Mouse (Mus musculus): ENCODE data around the gene Mark1. TPM values are rescaled to one million over a fixed set of nuclear protein-coding genes. Genes with fewer than 3 reads are reported as not detected.

Mark1 gene
- polyA plus RNA-seq, 1 experiment from 2014 or later, result 1.5 TPM

DNA sequence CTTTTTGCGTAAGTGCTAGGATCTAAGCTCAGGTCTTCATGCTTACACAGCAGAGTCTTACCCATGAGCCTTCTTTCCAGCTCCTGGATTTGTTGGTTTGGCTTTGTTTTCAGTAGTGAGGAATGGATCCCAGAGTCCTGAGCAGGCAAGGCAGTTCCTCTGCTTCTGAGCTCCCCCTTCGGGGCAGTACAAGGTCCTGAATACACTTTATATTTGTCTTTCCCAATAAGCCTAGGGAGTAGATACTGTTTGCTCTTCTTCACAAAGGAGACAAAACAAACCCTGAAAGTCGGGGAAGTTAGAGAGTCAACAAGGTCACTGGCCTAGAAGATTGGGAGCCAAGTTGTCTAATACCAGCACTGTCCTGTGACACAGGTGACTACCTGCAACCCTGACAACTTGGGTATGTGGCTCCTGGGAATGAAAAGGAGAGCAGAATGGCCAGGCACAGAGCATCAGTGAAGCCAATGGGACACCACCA lies 131.7 kb downstream of the Mark1 start:
- Histone ChIP-seq H3K36me3 (ENCODE audit: insufficient read depth, low read length) (no peaks in the 10 kb centered on the region), H3K9ac (replicated peaks; ENCODE audit: low read depth) (no peak overlapping the region), H3K4me2 (replicated peaks; ENCODE audit: low read depth, low read length) (no peak overlapping the region), H3K9me3 (ENCODE audit: low read length) (no peaks in the 10 kb centered on the region), H3K27me3 (replicated peaks; ENCODE audit: insufficient read depth, low read length) (no peaks in the 10 kb centered on the region), H3K4me3 (ENCODE audit: low read depth, low read length) (no peak overlapping the region), H3K27ac (ENCODE audit: low read length) (no peak overlapping the region), H3K4me1 (ENCODE audit: insufficient read depth, low read depth, low read length) (peaks cover 19% of the 10 kb centered on the region; the same call in 1 of the 2 replicates)
- TF ChIP-seq EP300 (IDR thresholded peaks at IDR 0.05) (no peak), CTCF (IDR thresholded peaks at IDR 0.05) (no peak)
- ATAC-seq (no peak), DNase-seq (ENCODE audit: low spot score) (no peak)
- 61% methylated on average over 3 of the region's 3 CpGs for WGBS

DNA sequence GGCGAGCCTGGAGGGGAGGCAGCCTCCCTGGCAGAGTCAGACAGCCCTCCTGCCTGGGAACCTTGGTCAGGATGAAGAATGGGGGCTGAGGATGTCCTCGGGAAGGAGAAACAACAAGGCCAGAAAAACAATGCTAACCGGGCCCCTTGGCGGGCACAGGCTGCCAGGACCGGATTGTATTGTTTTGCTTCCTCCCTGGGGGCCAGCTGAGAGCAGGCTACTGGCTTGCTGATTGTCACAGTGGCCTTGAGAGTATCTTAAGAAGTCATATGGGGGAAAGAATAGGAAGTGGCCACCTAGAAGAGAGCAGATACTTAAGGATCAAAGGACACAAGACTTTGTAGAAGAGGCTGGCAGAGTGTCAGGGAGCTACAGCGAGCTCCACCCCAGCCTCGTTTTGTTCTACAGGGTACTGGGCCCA lies 135.0 kb downstream of the Mark1 start:
- Histone ChIP-seq H3K4me1 (ENCODE audit: insufficient read depth, low read depth, low read length) (no peaks in the 10 kb centered on the region), H3K4me3 (ENCODE audit: low read depth, low read length) (no peak overlapping the region), H3K9me3 (ENCODE audit: low read length) (no peaks in the 10 kb centered on the region), H3K36me3 (ENCODE audit: insufficient read depth, low read length) (no peaks in the 10 kb centered on the region), H3K4me2 (replicated peaks; ENCODE audit: low read depth, low read length) (no peak overlapping the region), H3K27ac (ENCODE audit: low read length) (peak overlapping the region; percentile 76), H3K9ac (replicated peaks; ENCODE audit: low read depth) (no peak overlapping the region), H3K27me3 (replicated peaks; ENCODE audit: insufficient read depth, low read length) (no peaks in the 10 kb centered on the region)
- peak; percentile 45 for DNase-seq (ENCODE audit: low spot score)
- WGBS, result 30% methylated on average over 7 of the region's 7 CpGs
- no peak for TF ChIP-seq CTCF (IDR thresholded peaks at IDR 0.05)
- TF ChIP-seq EP300 (IDR thresholded peaks at IDR 0.05), result no peak
- ATAC-seq, result peak; percentile 76

DNA sequence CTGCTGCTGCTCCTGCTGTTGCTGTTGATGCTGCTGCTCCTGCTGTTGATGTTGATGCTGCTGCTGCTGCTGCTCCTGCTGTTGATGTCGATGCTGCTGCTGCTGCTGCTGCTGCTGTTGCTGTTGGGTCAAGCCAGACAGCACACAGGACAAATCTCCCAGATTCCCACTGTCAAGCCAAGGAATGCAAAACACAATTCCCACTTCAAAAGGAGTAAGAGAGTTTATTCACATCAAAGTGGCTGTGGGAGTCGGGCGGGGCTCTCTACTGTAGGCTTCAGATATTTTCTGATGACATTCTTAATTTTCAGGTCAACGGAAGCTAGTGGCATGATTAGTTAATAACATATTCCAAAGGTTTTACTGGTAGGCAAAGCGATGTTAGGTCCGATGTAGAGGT lies 136.7 kb downstream of the Mark1 start:
- no peaks in the 10 kb centered on the region for H3K9me3 ChIP-seq (ENCODE audit: low read length)
- no peaks in the 10 kb centered on the region for H3K36me3 ChIP-seq (ENCODE audit: insufficient read depth, low read length)
- DNase-seq (ENCODE audit: low spot score) (no peak), ATAC-seq (no peak)
- H3K27me3 ChIP-seq (replicated peaks; ENCODE audit: insufficient read depth, low read length), result no peaks in the 10 kb centered on the region
- no peak overlapping the region for H3K27ac ChIP-seq (ENCODE audit: low read length)
- 67% methylated on average over 6 of the region's 6 CpGs for WGBS
- no peak overlapping the region for H3K9ac ChIP-seq (replicated peaks; ENCODE audit: low read depth)
- H3K4me2 ChIP-seq (replicated peaks; ENCODE audit: low read depth, low read length), result no peak overlapping the region
- TF ChIP-seq EP300 (IDR thresholded peaks at IDR 0.05), result no peak
- TF ChIP-seq CTCF (IDR thresholded peaks at IDR 0.05), result no peak
- H3K4me1 ChIP-seq (ENCODE audit: insufficient read depth, low read depth, low read length), result no peaks in the 10 kb centered on the region
- H3K4me3 ChIP-seq (ENCODE audit: low read depth, low read length), result no peak overlapping the region

DNA sequence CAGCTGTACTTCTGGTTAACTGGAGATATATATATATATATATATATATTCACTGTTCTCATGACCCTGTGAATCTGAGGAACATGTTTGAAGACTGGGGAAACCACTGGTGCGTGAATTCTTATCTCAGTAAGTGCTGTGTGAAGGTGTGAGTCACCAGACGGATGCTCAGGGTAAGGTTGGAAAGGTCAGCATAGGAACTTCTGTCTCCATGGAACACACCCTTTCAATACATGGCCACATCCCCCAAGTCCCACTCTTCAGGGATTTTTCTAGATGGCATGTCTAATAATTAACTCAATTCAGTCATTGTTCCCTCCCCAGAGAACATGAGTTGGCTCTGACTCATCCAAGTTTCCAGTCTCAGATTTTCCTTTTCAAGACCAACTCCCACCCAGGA lies 137.8 kb downstream of the Mark1 start:
- no peak overlapping the region for H3K9ac ChIP-seq (replicated peaks; ENCODE audit: low read depth)
- no peaks in the 10 kb centered on the region for H3K9me3 ChIP-seq (ENCODE audit: low read length)
- no peak for DNase-seq (ENCODE audit: low spot score)
- ATAC-seq, result no peak
- no peak overlapping the region for H3K4me2 ChIP-seq (replicated peaks; ENCODE audit: low read depth, low read length)
- H3K4me3 ChIP-seq (ENCODE audit: low read depth, low read length), result no peak overlapping the region
- TF ChIP-seq CTCF (IDR thresholded peaks at IDR 0.05), result no peak
- TF ChIP-seq EP300 (IDR thresholded peaks at IDR 0.05), result no peak
- H3K27ac ChIP-seq (ENCODE audit: low read length), result no peak overlapping the region
- H3K36me3 ChIP-seq (ENCODE audit: insufficient read depth, low read length), result no peaks in the 10 kb centered on the region
- no peaks in the 10 kb centered on the region for H3K4me1 ChIP-seq (ENCODE audit: insufficient read depth, low read depth, low read length)
- WGBS, result 43% methylated on average over 2 of the region's 2 CpGs
- H3K27me3 ChIP-seq (replicated peaks; ENCODE audit: insufficient read depth, low read length), result no peaks in the 10 kb centered on the region

DNA sequence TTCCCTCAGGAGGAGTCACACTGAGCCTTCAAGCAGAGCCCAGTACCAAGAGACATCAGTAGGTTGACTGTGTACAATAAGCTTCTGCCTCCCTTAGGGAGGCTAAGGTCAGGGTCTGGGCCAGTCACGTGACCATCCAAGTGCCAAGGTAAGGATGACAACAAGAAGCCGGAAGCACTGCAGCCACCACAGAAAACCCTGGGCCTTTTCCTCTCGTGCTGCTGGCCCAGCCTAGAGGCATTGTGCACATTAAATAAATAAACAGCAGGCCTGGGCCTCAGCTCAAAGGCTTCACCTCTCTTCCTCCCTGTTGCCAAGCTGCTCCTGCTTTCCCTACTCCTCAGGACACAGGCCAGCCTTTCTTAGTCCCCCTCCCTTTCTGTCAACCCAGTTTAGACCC lies 139.1 kb downstream of the Mark1 start:
- no peak overlapping the region for H3K4me2 ChIP-seq (replicated peaks; ENCODE audit: low read depth, low read length)
- no peak overlapping the region for H3K4me3 ChIP-seq (ENCODE audit: low read depth, low read length)
- no peaks in the 10 kb centered on the region for H3K27me3 ChIP-seq (replicated peaks; ENCODE audit: insufficient read depth, low read length)
- no peaks in the 10 kb centered on the region for H3K4me1 ChIP-seq (ENCODE audit: insufficient read depth, low read depth, low read length)
- TF ChIP-seq EP300 (IDR thresholded peaks at IDR 0.05) (peak; percentile 45; the same call in 1 of the 2 replicates), CTCF (IDR thresholded peaks at IDR 0.05) (no peak)
- H3K9me3 ChIP-seq (ENCODE audit: low read length), result no peaks in the 10 kb centered on the region
- DNase-seq (ENCODE audit: low spot score), result peak; percentile 49
- no peaks in the 10 kb centered on the region for H3K36me3 ChIP-seq (ENCODE audit: insufficient read depth, low read length)
- peak overlapping the region; percentile 54 for H3K27ac ChIP-seq (ENCODE audit: low read length)
- WGBS, result 22% methylated on average over 3 of the region's 3 CpGs
- ATAC-seq, result peak; percentile 60
- H3K9ac ChIP-seq (replicated peaks; ENCODE audit: low read depth), result no peak overlapping the region

DNA sequence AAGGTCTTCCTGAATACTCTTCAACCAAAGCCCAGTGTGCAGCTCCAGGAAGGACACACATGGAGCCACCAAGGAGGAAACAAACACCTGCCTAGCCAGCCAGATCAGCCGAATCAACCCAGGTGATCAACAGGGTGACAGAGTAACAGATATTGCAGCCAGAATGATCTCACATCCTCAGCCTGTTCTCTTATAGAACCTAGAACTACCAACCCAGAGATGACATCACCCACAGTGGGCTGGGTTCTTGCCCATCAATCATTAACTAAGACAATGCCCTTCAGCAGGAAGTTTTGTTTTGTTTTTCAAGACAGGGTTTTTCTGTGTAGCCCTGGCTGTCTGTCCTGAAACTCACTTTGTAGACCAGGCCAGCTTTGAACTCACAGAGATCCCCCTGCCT lies 141.1 kb downstream of the Mark1 start:
- TF ChIP-seq EP300 (IDR thresholded peaks at IDR 0.05) (no peak), CTCF (IDR thresholded peaks at IDR 0.05) (no peak)
- H3K27ac ChIP-seq (ENCODE audit: low read length), result no peak overlapping the region
- 64% methylated on average over 1 of the region's 1 CpGs for WGBS
- no peak for DNase-seq (ENCODE audit: low spot score)
- H3K9ac ChIP-seq (replicated peaks; ENCODE audit: low read depth), result no peak overlapping the region
- ATAC-seq, result peak; percentile 63
- H3K36me3 ChIP-seq (ENCODE audit: insufficient read depth, low read length), result no peaks in the 10 kb centered on the region
- H3K4me1 ChIP-seq (ENCODE audit: insufficient read depth, low read depth, low read length), result no peaks in the 10 kb centered on the region
- H3K4me3 ChIP-seq (ENCODE audit: low read depth, low read length), result no peak overlapping the region
- H3K9me3 ChIP-seq (ENCODE audit: low read length), result no peaks in the 10 kb centered on the region
- no peak overlapping the region for H3K4me2 ChIP-seq (replicated peaks; ENCODE audit: low read depth, low read length)
- no peaks in the 10 kb centered on the region for H3K27me3 ChIP-seq (replicated peaks; ENCODE audit: insufficient read depth, low read length)

DNA sequence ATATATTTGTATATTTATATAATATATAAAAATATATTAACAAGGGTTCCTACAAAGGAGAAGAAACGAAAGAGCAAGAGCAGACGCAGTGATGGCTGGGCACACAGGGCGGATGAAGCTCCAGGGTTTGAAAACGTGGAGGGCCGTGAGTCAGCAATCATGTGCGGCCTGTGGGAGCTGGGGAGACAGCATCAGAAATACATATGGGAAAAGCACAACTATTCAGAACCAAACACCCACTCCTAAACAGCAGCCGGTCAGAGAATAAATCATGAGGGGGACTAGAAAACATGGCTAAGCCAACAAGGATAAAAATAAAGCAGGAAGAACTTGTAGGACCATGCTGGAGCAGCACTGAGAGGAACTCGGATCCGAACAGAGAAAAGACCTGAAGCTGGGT lies 142.2 kb downstream of the Mark1 start:
- no peak overlapping the region for H3K4me3 ChIP-seq (ENCODE audit: low read depth, low read length)
- no peaks in the 10 kb centered on the region for H3K4me1 ChIP-seq (ENCODE audit: insufficient read depth, low read depth, low read length)
- H3K4me2 ChIP-seq (replicated peaks; ENCODE audit: low read depth, low read length), result no peak overlapping the region
- no peaks in the 10 kb centered on the region for H3K9me3 ChIP-seq (ENCODE audit: low read length)
- TF ChIP-seq EP300 (IDR thresholded peaks at IDR 0.05) (no peak), CTCF (IDR thresholded peaks at IDR 0.05) (no peak)
- no peaks in the 10 kb centered on the region for H3K36me3 ChIP-seq (ENCODE audit: insufficient read depth, low read length)
- ATAC-seq (no peak), DNase-seq (ENCODE audit: low spot score) (no peak)
- no peak overlapping the region for H3K27ac ChIP-seq (ENCODE audit: low read length)
- 79% methylated on average over 9 of the region's 9 CpGs for WGBS
- H3K27me3 ChIP-seq (replicated peaks; ENCODE audit: insufficient read depth, low read length), result no peaks in the 10 kb centered on the region
- H3K9ac ChIP-seq (replicated peaks; ENCODE audit: low read depth), result no peak overlapping the region
